Mouse (Mus musculus): ENCODE measurements around the gene Tbc1d2.

GRCm38 (mm10) chr4:46657116-46657515, 7.1 kb upstream of the Tbc1d2 start:
- TF ChIP-seq EP300 (IDR thresholded peaks at IDR 0.05; ENCODE audit: low read depth) (no peak), CTCF (IDR thresholded peaks at IDR 0.05; ENCODE audit: low read depth) (peak; percentile 87)
